Mouse (Mus musculus) kidney, postnatal 0 days (tissue): ENCODE results near the gene Slc25a34. TPM values are rescaled to one million over a fixed set of nuclear protein-coding genes. Genes with fewer than 3 reads are reported as not detected.

Experiments used
- ATAC-seq: fragments of 200-750 bp; cut with Nextera tagmentation; replicated peaks from 2 replicates; pipeline ENCODE4 v1.8.0; 2017; ENCODE audit warnings: low read depth, moderate number of reproducible peaks, moderate TSS enrichment, moderate library complexity; ENCODE audit not compliant: low FRiP score
- DNase-seq: peaks from one replicate; pipeline ENCODE4 v3.0.0-alpha.2; 2016; ENCODE audit warnings: low spot score
- H3K27ac ChIP-seq: fragments of 300-500 bp; sonication (generic); 2 replicates; pipeline ENCODE4 v1.5.1; 2014; ENCODE audit warnings: mild to moderate bottlenecking
- H3K27me3 ChIP-seq: fragments of 300-500 bp; sonication (generic); 2 replicates; pipeline ENCODE4 v1.6.1; 2014; ENCODE audit warnings: low read length, mixed read lengths; ENCODE audit not compliant: insufficient read depth
- H3K36me3 ChIP-seq: fragments of 300-500 bp; sonication (generic); 2 replicates; pipeline ENCODE4 v1.6.1; 2014; ENCODE audit warnings: low read length, mixed read lengths; ENCODE audit not compliant: insufficient read depth
- H3K4me1 ChIP-seq: fragments of 300-500 bp; sonication (generic); replicated peaks from 2 replicates; pipeline ENCODE4 v1.6.1; 2014; ENCODE audit warnings: antibody characterized with exemption, low read length, mixed read lengths; ENCODE audit not compliant: insufficient read depth
- H3K4me2 ChIP-seq: fragments of 300-500 bp; sonication (generic); 2 replicates; pipeline ENCODE4 v1.6.1; 2014; ENCODE audit warnings: mild to moderate bottlenecking, low read length, moderate library complexity, mixed read lengths
- H3K4me3 ChIP-seq: fragments of 300-500 bp; sonication (generic); replicated peaks from 2 replicates; pipeline ENCODE4 v1.5.1; 2014; ENCODE audit warnings: low read depth, low read length
- H3K9ac ChIP-seq: fragments of 300-500 bp; sonication (generic); 2 replicates; pipeline ENCODE4 v1.6.1; 2014; ENCODE audit warnings: low read depth, low read length
- H3K9me3 ChIP-seq: fragments of 300-500 bp; sonication (generic); replicated peaks from 2 replicates; pipeline ENCODE4 v1.6.1; 2016; ENCODE audit warnings: low read length, inconsistent platforms, mixed read lengths
- CTCF ChIP-seq: IDR thresholded peaks from 2 replicates; pipeline ENCODE4 v1.5.1; 2016; ENCODE audit warnings: antibody characterized with exemption, low read depth, mild to moderate bottlenecking, moderate library complexity
- WGBS: fragments of 180-500 bp; shearing (Covaris S2); extraction: QIAGEN DNeasy Blood & Tissue Kit; methylation state at CpG from one replicate; pipeline ENCODE4 v1.1.7; 2014; 5-methylcytosine and 5-hydroxymethylcytosine counted together
- polyA plus RNA-seq: library from polyadenylated mRNA; unstranded; fragments of >200 nt; fragmentation: Nextera tagmentation; extraction: Ambion mirVana; gene quantifications from 2 replicates; pipeline ENCODE4 v1.2.1, GENCODE M21; 2015

The Slc25a34 gene
- polyA plus RNA-seq, 1 experiment from 2014 or later, result 1.9 TPM

GRCm38 (mm10) chr4:141616811-141617210 is 6.8 kb downstream of the Slc25a34 start:
- Histone ChIP-seq H3K4me3 (no peak overlapping the region), H3K4me1 (peaks cover 11% of the 10 kb centered on the region; the same call in 1 of the 2 replicates), H3K9ac (no peak overlapping the region), H3K9me3 (no peaks in the 10 kb centered on the region), H3K4me2 (no peak overlapping the region), H3K27me3 (no peaks in the 10 kb centered on the region), H3K36me3 (no peaks in the 10 kb centered on the region), H3K27ac (no peak overlapping the region)
- WGBS, result 71% methylated on average over 6 of the region's 6 CpGs
- no peak for ATAC-seq
- no peak for DNase-seq
- TF ChIP-seq CTCF, result no peak

GRCm38 (mm10) chr4:141614946-141615345 is 8.7 kb downstream of the Slc25a34 start:
- ATAC-seq, result no peak
- WGBS, result 83% methylated on average over 14 of the region's 14 CpGs
- H3K36me3 ChIP-seq, result no peaks in the 10 kb centered on the region
- no peaks in the 10 kb centered on the region for H3K27me3 ChIP-seq
- H3K4me3 ChIP-seq, result no peak overlapping the region
- H3K4me2 ChIP-seq, result no peak overlapping the region
- H3K9me3 ChIP-seq, result no peaks in the 10 kb centered on the region
- no peak overlapping the region for H3K9ac ChIP-seq
- H3K27ac ChIP-seq, result no peak overlapping the region
- no peak for DNase-seq
- no peak for TF ChIP-seq CTCF
- H3K4me1 ChIP-seq, result peaks cover 11% of the 10 kb centered on the region; the same call in 1 of the 2 replicates

DNA sequence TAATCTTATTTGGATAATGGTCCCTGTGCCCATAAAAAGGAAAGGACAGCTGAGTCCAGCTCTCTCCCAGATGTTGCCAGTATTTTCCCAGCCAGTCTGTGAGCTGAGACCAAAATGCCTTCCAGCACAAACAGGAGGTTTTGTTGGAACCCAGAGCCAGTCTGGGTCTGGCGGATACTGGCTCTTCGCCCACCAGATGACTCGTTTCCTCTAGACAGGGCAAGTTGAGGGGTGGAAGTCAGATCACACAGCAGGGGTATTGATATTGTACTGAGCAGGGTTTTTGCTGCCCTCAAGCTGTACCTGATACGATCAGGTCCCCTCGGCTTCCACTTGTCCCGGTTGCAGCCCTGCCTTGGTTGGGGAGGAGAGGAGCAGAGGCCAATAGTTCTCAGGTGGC is 14.1 kb downstream of the Slc25a34 start:
- Histone ChIP-seq H3K4me1 (peaks cover 6% of the 10 kb centered on the region), H3K9ac (no peak overlapping the region), H3K27ac (no peak overlapping the region), H3K27me3 (no peaks in the 10 kb centered on the region), H3K4me3 (no peak overlapping the region), H3K36me3 (no peaks in the 10 kb centered on the region), H3K9me3 (no peaks in the 10 kb centered on the region), H3K4me2 (no peak overlapping the region)
- no peak for TF ChIP-seq CTCF
- WGBS, result 67% methylated on average over 6 of the region's 6 CpGs
- DNase-seq (no peak), ATAC-seq (no peak)

- no peak for TF ChIP-seq CTCF
- H3K4me2 ChIP-seq, result no peak within 1 kb of the TSS
- H3K4me3 ChIP-seq, result no peak within 1 kb of the TSS
- WGBS, result 60% methylated on average over 11 of the region's 11 CpGs
- H3K27me3 ChIP-seq, result no peaks in the 10 kb centered on the region
- peak within 1 kb of the TSS; percentile 58 for H3K27ac ChIP-seq
- ATAC-seq (no peak; the same call in 1 of the 2 replicates), DNase-seq (peak; percentile 50)
- H3K4me1 ChIP-seq, result peaks cover 16% of the 10 kb centered on the region
- no peak within 1 kb of the TSS for H3K9ac ChIP-seq
- H3K9me3 ChIP-seq, result no peaks in the 10 kb centered on the region
- H3K36me3 ChIP-seq, result no peaks in the 10 kb centered on the region
These were observed 17.8 kb downstream of the Slc25a34 start, which contains the start of gene Fblim1 for GRCm38 (mm10) chr4:141605861-141606260. Gene Fblim1, minus strand, starts transcription at chr4:141606096.

DNA sequence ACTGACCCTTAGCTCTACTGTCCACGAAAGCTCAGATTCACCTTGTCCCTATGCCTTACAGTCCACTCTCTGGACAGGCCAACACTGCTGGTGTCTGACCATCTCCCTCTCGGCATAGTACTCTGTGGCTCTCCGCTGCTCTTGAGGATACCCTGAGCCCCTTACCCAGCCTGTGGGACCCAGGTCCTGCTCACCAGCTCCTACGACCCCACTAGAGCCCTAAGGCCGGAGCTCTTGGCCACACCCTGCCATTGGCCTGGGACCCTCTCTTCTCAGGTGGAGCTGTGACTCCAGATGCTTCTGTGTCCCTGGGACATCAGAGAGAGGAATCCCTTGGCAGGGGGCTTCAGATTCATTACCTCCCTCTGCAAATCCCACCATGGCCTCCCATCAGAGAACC is 18.2 kb downstream of the Slc25a34 start:
- Histone ChIP-seq H3K9me3 (no peaks in the 10 kb centered on the region), H3K27me3 (no peaks in the 10 kb centered on the region), H3K27ac (peak overlapping the region; percentile 58), H3K4me1 (peaks cover 16% of the 10 kb centered on the region), H3K4me3 (no peak overlapping the region), H3K9ac (no peak overlapping the region), H3K4me2 (no peak overlapping the region), H3K36me3 (no peaks in the 10 kb centered on the region)
- no peak for TF ChIP-seq CTCF
- DNase-seq (no peak), ATAC-seq (no peak)
- WGBS, result 94% methylated on average over 5 of the region's 5 CpGs

DNA sequence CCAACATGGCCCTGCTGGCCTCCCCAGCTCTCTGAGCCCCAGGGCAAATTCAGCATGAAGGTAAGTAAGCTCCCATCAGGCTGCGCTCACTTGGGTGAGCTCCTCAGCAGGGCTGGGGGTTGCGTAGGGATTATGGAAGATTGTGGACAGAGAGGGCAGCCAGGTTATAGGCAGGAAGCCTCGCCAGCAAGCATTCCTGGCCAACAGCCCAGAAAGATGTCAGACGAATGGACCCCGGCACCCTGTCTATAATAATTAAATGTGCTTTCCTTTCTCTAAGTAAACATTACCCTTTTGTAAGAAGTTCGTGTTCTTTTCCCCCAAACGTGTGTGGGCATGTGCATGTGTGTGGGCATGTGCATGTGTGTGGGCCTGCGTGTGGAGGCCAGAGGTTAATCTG is 19.1 kb downstream of the Slc25a34 start:
- H3K4me2 ChIP-seq, result no peak overlapping the region
- WGBS, result 21% methylated on average over 8 of the region's 8 CpGs
- H3K27ac ChIP-seq, result peak overlapping the region; percentile 82
- no peak overlapping the region for H3K9ac ChIP-seq
- ATAC-seq (peak; percentile 50), DNase-seq (peak; percentile 85)
- H3K4me3 ChIP-seq, result no peak overlapping the region
- H3K9me3 ChIP-seq, result no peaks in the 10 kb centered on the region
- TF ChIP-seq CTCF, result no peak
- H3K4me1 ChIP-seq, result peaks cover 22% of the 10 kb centered on the region
- no peaks in the 10 kb centered on the region for H3K36me3 ChIP-seq
- H3K27me3 ChIP-seq, result no peaks in the 10 kb centered on the region

GRCm38 (mm10) chr4:141603921-141604320 is 19.7 kb downstream of the Slc25a34 start:
- H3K4me3 ChIP-seq, result no peak overlapping the region
- H3K4me2 ChIP-seq, result no peak overlapping the region
- ATAC-seq (no peak), DNase-seq (no peak)
- H3K27me3 ChIP-seq, result no peaks in the 10 kb centered on the region
- 71% methylated on average over 4 of the region's 4 CpGs for WGBS
- H3K9ac ChIP-seq, result no peak overlapping the region
- peak overlapping the region; percentile 82 for H3K27ac ChIP-seq
- TF ChIP-seq CTCF, result no peak
- no peaks in the 10 kb centered on the region for H3K36me3 ChIP-seq
- peaks cover 22% of the 10 kb centered on the region for H3K4me1 ChIP-seq
- H3K9me3 ChIP-seq, result no peaks in the 10 kb centered on the region
